Mouse (Mus musculus) adipocyte (in vitro differentiated cells): ENCODE results near the gene Gm10570.

Source experiments
- DNase-seq: peaks from one replicate; pipeline ENCODE4 v3.0.0-alpha.2; 2016; ENCODE audit warnings: low spot score

Gm10570 gene

GRCm38 (mm10) chr4:130270611-130271347 is 37.7 kb downstream of the Gm10570 start:
- no peak for DNase-seq

DNA sequence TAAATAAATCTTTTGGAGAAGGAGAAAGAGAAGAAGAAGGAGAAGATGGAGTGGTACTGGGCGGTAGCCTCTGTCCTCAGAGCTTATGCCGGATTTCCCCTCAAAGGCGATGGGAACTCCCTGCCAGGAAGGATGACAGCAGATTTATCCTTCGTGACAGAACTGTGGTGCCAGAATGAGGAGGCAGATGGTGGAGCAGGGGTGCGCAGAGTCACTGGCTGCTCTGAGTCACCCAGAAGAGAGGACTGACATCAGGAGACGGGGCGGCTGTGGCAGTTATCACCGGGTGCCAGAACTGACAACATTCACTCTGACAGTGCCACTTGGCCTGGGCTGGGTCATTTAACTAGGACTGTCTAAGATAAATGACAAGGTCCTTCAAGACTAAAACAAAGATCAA is 38.4 kb downstream of the Gm10570 start:
- no peak for DNase-seq

DNA sequence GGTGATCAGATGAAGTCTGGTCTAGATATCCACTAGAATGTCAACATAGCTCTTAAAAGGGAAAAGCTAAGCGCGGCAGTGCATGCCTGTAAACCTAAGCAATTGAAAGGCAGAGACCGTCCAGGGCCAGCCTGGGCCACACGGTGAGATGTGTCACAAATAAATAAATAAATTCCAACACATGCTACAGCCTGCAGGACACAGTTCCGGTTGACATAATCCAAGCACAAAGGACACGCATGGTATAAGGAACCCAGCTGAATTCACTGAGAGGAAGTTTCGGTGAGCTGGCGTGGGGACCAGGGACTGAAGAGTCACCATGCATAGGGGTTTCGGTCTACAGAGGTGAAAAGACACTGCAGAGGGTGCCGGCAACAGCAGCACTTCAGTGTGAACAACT is 39.7 kb downstream of the Gm10570 start:
- no peak for DNase-seq

DNA sequence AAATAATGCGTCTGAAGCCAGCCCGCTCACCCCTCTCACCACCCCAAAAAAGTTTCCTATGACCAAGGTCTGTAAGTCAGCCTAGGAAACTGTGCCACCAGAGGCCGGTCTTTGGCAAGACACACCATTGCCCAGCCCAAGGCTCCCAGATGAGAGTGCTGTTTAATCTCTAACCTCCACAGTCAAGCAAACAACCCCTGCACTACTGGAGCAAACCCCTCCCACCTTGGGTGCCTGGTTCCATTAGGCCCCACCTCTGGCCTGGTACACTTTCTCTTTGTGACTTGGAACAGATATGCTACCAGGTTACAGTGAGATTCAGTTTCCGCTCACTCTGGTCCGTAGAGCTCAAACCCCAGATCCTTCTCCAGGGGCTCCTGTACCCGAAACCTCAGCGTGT is 41.4 kb downstream of the Gm10570 start:
- peak; percentile 15 for DNase-seq

DNA sequence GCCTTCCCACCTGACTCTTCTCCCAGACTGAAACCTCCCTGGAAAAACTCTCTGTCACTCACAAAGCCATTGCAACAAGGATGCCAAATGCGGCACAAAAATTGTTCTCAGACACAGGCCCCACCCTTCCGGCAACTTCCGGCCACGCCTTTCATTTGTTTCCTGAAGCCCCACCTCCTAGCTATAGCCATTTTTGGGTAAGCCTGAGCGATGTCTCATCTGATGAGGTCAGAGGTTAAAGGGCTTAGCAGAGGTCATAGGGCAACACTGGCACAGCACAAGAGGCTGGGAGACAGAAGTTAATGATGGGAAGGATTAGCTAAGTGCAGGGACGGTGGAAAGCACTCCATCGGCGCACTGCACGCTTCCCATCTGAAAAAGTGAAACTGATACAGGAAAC is 41.9 kb downstream of the Gm10570 start:
- no peak for DNase-seq

- DNase-seq, result no peak
These were observed 43.6 kb downstream of the Gm10570 start for GRCm38 (mm10) chr4:130264698-130265349.

GRCm38 (mm10) chr4:130264131-130264530 is 44.3 kb downstream of the Gm10570 start:
- DNase-seq, result no peak

DNA sequence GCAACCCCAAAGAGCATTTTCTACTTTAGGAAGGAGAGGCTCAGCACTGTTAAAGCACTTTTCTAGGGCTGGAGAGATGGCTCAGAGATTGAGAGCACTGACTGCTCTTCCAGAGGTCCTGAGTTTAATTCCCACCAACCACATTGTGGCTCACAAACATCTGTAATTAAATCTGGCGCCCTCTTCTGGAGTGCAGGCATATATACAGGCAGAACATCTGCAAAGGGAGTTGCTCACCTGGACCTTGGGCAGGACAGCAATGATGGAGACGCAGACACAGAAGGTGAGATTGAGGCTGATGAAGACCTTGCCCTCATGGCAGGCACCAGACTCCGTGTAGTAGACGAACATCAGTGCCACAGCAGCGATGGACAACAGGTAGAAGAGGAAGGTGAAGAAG is 48.1 kb downstream of the Gm10570 start:
- DNase-seq, result no peak
